Mouse (Mus musculus) ovary, postnatal 14 days (tissue): ENCODE measurements around the gene Ccdc60.

Experiments
- DNase-seq: peaks from one replicate; pipeline ENCODE4 v3.0.0; 2022; ENCODE audit warnings: low spot score

Ccdc60 gene

DNA sequence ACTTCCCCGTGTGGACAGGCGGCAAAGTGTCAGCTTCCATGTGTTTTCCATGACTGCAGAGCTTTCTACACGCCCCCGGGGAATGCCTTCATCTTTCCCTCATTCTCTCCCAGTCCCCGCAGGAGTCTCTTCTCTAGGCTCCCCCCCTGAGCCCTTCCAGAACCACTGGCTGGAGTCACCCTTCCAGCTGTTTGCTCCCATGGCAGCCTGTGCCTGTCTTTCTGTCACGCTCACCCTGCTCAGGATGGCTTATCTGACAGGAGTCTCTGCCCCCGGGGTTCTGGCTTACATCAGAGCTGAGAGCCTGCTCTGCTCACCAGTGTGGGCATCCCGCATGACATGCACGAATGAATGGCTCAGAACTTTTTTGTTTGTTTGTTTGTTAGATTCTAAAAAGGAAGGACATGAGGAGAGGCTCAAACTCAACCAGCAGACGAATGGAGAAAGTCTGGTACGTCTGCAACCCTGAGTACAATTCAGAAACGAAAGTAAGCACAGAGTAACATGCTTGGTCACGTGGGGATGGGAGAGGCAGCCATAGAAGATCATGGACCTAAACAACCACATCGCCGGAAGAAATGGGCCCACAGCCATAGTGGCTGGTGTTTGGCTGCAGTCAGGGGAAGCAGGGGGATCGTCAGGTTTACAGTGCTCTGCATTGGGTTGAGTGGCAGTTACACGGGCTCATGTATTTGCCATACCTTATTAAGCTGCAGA is 17.1 kb downstream of the Ccdc60 start:
- DNase-seq, result no peak

DNA sequence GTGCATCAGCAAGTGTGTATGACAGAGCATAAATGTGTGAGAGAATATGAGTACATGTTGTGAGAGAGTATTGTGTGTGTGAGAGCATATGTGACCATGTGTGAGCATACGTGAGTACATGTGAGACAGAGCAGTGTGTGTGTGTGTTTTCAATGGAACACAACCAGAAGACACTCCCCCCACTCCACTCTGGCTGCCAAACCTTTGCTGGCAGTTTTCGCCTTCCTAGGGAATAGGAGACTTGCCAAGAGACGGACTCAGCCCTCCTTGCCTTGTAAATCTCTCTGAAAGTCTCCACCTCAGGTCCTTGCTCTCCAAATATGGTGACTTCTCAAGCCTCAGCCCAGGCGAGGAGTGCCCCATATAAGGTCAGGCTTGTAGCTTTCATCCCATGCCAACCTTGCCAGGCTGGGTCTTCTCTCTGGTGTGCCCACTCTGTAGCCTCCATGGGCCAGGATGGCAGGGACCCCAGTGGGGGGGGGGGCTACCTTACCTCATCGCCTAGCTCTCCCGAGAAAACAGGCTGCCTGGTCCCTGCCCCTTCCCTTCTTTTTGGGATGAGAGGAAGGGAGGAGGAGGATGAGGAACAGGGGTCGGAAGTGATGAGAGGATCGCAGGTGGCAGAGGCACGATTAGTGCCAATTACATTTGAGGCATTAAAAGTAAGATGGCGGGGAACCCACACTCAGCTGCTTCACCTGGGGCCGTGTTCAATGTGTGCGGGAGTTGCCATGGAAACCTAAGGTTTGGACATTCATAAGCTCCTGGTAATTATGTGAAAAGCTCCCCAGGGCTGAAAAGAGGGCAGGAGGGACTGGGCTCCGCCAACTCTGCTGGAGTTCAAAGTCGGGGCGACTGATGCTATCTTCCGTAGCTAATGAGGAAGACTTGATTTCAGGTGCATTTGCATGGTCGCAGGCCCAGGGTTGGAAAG is 19.3 kb downstream of the Ccdc60 start:
- no peak for DNase-seq

DNA sequence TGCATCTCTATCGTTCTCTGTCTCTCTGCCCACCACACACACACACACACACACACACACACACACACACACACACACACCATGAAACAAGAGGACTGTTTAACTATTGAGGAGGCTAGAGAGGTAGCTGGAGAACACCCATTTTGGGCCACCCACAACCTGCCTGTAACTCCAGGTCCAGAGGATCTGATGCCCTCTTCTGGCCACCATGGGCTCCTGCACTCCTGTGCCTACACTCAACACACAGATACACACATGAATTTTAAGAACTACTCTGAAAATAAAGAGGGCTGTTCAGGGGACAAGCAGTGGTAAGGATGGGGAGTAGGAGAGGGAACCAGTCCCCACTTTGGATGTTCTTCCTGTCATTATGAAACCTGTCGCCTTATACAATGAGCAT is 26.1 kb downstream of the Ccdc60 start:
- DNase-seq, result no peak

DNA sequence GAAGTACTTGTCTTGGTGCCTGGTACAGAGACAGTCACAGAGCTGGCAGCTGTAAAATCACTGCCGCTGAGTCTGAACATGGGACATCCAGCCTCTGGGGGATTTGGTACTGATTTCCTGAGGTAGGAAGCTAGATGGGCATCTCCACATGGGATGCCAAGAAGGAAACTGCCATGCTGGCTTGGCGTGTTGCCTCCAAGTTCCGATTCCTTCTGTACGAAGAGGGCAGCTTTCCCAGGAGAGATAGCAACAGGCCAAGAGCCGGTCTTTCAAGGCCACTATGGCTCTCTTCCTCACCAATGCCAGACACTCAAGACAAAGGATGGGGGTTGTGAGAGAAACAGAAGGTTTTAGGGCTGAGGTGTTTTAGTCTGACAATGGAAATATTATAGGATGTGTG is 26.8 kb downstream of the Ccdc60 start:
- DNase-seq, result no peak

DNA sequence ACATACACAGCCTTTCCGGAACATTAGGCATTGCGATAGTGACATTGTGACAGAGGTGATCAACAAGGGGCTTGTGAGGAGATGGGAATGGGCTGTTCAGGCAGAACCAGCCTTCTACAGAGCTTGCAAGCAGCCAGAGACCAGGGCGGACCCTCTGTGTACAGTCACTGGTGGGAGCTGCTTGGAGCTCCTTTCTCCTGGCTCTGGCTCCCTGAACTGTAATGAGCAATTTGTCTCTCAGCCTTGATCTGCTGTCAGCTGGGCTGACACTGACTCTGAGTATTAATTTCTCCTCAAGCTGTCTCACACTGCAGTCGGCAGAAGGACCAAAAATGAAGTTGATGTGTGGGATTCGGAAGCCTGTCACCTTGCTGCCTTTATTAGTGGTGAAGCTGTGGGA is 28.4 kb downstream of the Ccdc60 start:
- DNase-seq, result no peak

DNA sequence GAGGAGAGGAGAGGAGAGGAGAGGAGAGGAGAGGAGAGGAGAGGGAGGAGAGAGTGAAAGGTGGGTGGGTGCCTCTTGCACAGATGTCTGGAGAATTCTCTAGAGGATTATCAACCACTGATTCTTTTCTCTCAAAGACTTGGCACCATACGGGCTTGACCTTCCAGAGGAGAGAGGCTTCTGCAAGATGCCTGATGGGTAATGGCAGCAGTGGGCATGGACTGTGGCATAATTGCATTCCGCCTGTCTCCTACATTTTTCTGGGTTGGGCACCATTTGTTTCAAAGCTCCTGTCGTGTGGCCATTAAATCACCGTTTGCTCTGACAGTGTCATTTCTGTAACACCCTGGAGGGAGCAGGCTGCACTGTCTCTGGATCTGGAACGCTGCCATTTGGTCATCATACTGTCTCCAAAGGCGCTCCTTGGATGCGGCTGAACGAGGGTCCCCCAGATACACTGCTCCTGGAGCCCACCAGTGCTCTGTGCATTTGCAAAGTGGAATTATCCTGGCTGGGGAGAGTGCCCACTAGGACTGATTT is 30.4 kb downstream of the Ccdc60 start:
- no peak for DNase-seq

DNA sequence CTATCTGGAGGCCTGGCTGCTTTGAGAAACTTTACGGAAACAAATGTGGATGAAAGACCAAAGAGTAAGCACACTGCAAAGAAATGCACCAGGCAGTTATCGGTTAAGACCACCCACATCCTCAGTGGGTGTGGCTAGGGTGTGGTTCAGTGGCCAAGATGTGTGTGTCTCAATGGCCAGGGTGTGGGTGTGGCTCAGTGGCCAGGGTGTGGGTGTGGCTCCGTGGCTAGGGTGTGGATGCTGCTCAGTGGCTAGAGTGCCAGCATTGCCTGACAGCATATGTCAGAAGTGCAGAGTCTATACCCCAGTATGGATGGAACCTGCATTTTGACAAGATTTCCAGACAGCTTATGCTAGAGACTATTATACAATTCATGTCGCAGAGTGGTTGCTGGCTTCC is 34.9 kb downstream of the Ccdc60 start:
- DNase-seq, result no peak

DNA sequence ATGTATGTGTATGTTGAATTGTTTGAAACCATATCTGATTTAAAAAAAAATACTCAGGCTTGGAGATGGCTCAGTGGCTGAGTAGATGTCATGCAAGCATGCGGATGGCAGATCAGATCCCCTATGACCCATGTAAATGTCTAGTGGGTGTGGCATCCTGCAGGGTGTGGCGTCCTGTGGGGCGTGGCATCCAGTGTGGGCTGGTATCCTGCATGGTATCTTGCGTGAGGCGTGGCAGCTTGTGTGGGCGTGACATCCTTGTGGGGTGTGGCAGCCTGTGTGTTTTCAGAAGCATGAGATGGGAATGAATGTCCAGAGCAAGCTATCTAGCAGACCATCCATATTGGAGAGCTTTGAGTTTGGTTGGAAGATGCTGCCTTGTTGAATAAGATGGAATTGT is 36.6 kb downstream of the Ccdc60 start:
- no peak for DNase-seq

DNA sequence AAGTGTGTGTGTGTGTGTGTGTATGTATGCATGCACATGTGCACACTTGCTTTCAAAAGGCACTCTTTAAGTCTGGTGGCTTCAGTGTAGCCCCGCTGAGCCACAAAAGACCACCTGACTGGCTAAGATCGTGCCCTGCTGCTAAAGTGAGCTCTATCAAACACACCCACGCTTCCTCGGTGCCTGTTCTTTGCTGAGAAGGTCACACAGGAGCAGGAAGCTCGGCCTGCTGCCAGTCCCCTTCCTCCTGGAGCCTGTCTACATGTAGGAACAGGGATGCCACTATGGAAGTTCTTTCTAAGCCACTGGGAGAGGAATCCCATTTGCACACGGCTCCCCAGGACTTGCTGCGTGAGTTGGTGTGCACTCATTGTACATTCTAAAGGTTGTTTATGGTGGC is 42.1 kb downstream of the Ccdc60 start:
- no peak for DNase-seq

DNA sequence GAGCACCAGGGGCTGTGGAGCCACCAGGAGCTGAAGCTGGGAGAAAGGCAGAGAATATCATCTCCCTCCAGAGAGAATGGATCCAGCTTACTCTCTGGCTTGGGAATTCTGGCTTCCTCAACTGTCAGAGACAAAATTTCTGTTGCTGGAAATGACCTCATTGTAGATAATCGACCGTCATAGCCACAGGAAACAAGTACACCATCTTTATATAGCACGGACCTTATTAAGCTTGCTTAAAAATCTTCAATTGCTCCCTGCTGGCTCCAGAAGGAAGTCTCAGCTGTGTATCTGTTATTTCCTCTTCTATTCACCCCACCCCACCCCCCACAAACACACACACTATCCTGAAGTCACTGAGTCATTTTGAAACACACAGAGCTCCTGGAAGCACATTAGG is 44.3 kb downstream of the Ccdc60 start:
- no peak for DNase-seq

DNA sequence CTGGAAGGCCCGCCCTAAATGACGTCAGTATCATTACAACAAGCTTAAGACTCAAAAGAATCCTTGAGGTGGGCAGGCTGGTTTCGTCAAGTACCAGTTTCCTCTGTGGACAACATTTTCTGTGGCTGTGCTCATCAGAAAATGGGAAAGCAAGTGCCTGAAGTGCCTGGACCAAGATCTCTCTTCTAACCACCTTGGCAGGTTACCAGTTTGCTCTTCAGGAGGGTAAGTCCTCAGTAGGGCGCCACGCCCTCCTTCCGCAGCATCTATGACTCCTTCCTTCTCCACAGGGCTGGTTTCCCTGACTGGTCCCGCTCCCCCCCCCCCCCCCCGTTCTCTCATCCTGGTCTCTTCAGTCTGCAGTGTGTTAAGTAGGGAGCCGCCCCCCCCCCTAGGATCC is 45.2 kb downstream of the Ccdc60 start:
- DNase-seq, result no peak

DNA sequence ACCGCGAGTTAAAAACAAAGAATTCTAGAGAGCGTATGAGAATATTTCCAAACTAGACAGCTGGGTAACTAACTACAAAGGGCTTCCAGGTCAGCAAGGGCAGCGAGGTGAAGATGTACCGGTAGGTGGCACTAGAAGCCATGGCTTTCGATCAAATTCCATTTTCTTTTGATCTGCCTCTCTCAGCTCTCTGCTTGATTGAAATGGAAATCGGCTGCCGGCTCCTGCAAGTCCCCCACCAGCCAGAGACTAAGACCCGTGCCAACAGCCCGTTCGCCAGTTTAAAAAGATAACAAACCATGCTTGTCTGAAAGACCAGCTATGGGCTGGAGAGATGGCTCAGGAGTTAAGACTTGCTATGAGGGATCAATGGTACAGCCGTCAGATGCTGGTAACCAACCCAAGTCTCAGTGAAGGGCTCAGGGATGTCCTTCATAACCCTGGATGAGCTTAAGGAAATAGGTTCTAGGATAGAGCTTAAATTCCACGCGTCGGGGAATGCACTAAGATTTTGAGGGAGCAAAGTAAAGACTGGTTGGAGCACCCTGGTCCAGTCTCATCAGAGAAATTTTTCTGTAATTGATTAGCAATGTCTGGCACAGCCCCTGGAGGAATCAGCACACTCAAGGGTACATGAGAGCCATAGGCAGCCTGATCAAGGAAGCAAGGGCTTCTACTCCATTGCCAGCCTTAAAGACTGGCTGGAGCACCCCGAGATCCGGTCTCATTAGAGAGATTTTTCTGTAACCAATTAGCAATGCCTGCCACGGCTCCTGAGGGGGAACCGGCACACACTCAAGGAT is 56.7 kb downstream of the Ccdc60 start:
- DNase-seq, result peak; percentile 55

DNA sequence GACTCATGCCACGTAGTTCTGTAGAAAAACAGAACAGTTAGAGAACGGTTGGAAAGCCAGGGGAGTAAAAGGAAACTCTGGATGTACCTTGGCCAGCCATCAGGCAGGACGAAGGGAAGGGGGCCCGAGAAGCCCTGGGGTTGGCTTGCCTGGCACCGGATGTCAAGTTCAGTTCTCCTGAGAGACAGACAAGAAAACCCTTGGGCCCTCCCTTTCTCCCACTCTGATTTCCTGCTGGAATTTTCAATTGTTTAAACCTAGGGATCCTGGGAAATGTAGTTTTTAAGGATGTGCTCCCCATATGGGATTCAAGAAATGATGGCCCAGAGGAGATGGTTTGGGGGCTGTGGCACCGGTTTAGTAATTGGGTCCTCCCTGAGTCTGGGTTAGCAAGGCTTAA is 60.4 kb downstream of the Ccdc60 start:
- DNase-seq, result no peak

DNA sequence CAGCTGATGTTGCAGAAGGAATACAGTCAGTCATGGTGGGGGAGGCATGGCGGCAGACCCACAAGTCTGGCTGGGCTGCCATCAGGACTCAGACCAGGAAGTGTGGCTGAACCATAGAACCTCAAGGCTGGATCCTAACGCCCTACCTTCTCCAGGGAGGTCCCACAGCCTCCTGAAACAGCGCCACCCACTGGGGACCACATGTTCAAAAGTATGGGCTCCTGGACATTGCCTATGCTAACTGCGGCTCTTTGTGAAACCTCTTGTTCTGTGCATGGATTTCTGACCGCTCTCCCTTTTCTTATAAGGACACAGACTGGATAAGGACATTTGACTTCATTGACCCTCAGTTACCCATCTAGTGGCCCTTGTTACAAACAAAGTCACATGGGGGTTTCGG is 64.8 kb downstream of the Ccdc60 start:
- DNase-seq, result no peak

DNA sequence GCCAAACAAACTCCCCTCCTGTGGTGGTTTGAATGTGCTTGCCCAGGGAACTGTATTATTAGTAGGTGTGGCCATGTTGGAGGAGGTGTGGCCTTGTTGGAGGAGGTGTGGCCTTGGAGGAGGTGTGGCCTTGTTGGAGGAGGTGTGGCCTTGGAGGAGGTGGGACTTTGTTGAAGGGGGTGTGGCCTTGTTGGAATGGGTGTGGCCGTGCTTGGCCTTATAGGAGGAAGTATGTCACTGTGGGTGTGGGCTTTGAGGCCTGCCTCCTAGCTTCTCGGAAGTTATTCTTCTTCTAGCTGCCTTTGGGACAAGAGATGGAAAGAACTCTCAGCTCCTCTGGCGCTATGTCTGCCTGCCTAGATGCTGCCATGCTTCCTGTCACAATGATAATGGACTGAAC is 66.9 kb downstream of the Ccdc60 start:
- no peak for DNase-seq

DNA sequence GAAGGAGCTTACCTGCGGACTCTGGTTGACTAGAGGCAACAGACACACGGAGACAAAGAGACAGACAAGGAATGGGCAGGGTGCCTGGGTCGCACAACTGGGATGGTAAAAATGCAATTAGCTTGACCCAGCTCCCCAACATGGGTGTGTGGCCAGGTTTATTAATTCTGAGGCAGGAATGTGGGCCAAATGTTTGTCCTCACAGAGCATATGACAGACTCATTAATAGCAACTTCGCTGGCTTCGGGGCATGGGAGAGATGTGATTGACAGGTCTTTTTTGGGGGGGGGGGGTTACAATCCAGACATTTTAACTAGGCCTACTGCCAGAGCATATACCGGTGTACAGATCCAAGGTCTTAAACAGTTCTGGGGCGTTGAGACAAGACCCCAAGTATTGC is 69.5 kb downstream of the Ccdc60 start:
- no peak for DNase-seq

DNA sequence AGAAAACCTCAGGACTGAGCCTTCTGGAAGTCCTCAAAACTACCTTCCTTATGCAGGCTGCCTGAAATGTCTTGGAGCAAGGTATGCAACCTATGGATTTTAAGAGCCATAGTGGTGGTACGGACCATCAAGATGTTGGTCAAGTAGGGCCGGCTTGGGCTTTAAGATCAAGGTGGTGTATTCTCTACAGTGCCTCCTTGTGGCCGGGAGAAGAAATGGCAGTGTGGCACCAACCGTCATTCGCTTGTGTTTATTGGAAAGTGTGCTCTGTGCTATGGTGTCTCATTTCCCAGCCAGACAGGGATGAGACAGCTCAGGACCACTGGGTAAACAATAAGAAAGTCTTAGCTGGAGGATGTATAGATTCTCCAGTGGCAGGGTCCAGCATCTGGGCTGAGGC is 76.1 kb downstream of the Ccdc60 start:
- no peak for DNase-seq

DNA sequence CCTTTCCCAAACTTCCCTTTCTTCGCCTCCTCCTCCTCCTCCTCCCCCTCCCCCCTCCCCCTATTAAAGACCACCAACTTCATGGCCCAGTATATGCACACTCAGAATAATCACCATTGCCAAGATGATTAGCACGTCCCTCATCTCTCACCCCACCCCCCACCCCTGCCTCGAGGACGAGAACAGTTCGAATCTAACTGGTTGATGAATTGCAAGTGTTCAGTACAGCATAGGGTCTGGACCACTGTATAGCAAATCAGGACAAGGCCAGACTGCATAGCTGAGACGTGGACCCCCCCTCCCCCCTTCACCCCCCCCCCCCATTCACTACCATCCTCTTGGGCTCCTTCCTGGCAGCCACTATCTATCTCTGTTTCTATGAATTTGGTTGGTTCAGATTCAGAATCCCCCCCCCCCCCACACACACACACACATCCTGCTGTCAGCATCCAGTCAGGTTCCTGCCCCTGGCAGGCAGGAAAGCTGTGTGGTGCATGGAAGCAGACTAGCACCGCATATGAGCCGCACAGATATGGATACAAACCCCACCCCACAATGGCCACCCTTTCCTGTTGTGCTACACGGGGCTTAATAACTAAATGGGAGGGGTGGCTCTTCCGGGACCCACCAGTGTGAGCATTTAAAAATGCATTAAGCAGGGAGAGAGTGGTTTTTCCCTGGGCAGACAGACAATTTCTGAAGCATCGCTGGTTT is 79.2 kb downstream of the Ccdc60 start:
- no peak for DNase-seq

DNA sequence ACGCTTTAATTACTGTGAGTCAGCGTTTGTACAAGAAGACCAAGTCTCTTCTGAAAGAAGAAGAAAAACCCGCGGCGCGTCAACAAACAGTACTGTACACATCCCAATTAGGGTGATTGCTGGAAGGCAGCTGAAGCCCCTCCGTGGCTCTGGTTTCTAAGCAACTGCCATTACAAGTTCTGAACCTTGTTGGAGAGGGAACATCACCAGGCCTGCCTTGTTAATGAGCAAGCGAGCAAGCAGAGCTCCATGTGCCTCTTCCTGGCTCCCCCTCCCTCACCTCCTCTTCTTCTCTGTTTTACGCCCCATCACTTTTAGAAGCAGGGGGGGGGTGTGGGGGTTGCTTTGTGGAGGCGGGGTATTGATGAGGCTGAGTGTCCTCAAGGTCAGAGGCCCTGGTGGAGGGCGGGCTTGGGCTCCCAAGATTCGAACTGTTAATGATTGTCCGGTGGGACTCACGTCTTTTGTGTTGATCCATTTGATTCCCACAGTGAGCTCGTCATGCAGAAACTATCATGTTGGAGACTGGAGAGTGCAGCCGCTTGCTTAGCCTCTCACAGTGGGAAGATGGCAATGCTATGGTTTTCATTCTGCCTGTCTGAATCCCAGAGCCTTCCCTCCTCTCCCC is 79.9 kb downstream of the Ccdc60 start:
- no peak for DNase-seq

DNA sequence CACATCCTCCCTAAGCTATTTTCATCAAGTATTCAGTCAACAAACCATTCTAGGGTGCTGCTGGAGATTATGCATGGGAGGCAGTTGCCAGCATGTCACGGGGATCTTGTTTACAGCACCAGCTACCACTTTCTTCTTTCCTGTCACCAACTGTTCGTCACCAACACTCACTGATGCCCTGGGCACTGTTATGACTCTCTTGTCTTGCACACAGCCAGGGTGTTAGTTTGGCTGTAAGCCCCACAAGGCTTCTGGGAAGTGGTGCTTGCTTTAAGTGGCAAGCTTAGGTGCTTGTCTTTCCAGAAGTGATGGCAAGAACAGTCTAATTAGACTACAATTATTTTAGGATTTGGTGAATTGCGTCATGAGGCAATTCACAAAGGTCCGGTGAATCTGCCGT is 86.1 kb downstream of the Ccdc60 start:
- no peak for DNase-seq

DNA sequence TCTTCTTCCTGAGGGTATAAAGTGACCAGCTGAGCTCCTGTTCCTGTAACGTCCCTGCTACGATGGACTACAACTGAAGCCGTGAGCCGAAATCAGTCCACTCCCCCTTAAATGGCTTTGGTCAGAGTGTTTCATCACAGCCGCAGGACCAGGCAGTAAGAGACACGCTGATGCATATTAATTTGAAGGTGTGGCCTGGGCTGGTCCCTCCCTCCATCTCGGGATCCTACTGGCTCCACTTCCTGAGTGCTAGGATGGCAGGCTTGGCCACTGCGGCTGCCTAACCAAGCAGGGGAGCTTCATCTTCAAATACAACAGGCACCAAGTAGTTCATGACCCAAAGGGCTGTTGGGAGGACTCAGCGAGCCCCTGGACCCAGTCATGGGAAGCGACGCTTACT is 94.3 kb downstream of the Ccdc60 start:
- no peak for DNase-seq
